Mouse (Mus musculus) cerebellum, adult 11-12 months (tissue): ENCODE measurements around the gene Scn4b.

Experiments
- DNase-seq: peaks from one replicate; pipeline ENCODE4 v3.0.0; 2022

Scn4b gene

GRCm38 (mm10) chr9:45130119-45130518 lies 8.1 kb upstream of the Scn4b start:
- DNase-seq, result no peak

DNA sequence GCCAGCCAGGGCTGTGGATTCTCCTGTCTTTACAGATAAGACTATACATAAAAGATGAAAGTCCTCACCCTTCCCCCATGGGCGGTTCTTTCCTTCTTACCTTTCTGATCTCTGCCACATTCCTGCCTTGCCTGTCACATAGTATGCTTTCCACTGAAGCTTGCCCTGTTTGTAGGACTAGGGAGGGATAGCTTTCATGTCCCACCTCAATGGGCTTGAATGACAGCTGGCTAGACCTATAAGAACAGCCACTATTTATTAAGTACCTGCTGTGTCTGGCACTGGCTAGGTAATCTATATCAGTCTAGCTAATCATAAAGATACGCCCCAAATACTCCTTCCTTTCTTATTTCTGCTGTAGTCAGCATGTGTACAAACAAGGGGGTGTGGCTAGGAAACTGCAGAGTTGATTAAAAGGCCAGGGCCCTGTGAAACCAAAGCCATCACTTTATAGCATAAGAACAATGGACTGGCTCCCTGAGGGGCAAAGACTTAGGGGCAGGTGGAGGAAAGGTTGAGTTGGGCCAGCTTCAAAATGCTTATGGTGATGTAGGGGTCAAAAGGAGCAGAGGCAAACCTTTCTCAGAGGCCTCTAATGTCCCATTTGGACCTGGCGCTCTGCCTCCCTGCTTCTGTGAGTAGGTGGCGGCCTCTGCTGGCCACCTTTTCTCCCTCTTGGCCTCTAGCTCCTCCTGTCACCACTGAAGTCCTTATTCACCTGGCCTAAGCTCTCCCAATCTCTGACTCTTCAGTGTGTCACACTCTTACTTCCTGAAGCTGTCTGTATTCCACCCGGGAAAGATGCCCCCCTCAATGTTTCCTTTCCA lies 4.5 kb upstream of the Scn4b start:
- peak; percentile 78 for DNase-seq

- DNase-seq, result no peak
Measured at GRCm38 (mm10) chr9:45136442-45137169, 1.6 kb upstream of the Scn4b start.

DNA sequence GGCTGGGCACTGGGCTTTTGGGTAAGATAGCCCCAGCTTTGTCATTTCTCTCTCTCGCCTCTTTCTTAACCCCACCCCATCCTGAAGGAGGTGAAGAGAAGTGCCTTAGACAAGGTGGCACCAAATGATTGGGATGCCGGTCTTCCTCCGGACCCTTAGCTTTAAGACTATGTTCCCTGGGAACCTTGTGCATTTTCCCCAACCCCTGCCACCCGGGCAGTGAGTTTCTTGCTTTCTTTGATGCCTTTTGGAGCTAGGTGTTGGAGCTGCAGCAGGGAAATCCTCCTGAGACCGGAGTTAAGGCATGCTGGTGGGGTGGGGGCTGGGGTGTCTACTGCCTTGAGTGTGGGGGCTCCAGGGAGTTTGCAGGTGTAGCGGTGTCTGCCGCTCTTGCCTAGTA lies 887 bp downstream of the Scn4b start:
- no peak for DNase-seq

DNA sequence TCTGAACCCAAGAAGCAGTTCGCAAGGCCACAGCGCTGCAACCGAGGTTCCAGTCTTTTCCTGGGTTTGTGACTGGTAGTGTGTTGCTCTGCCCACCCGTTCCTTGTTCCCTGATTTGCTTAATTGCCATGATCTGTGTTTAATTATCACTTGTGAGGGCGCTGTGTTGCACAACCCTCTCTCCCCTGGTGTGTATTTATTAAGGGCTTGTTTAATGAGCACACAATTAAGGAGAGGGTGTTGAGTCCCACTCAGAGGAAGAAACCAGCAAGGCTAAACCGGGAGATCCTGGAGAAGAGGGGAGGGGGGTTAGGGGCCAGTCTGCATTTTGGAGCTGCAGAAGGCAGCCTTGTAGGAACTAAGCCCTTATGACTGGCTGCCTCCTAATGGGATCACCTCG lies 2.8 kb downstream of the Scn4b start:
- DNase-seq, result no peak

DNA sequence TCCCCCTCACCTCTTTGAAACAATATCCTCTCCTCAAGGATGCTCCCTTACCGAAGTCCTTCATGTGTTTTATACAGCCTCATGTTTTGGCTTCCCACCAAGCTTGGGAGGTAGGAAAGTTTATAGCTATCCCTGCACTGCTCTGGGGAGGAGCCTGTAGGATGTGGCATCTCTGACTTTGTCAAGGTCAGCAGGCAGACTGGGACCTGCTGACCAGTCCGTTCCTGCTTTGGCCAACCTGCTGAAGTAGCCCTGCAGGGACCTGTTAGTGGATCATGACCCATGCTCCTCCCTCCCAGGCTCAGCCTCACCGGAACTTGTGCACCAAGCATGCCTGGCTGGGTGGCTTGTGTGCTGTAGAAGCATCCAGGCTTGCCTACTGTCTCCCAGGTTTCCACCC lies 4.5 kb downstream of the Scn4b start:
- DNase-seq, result no peak

DNA sequence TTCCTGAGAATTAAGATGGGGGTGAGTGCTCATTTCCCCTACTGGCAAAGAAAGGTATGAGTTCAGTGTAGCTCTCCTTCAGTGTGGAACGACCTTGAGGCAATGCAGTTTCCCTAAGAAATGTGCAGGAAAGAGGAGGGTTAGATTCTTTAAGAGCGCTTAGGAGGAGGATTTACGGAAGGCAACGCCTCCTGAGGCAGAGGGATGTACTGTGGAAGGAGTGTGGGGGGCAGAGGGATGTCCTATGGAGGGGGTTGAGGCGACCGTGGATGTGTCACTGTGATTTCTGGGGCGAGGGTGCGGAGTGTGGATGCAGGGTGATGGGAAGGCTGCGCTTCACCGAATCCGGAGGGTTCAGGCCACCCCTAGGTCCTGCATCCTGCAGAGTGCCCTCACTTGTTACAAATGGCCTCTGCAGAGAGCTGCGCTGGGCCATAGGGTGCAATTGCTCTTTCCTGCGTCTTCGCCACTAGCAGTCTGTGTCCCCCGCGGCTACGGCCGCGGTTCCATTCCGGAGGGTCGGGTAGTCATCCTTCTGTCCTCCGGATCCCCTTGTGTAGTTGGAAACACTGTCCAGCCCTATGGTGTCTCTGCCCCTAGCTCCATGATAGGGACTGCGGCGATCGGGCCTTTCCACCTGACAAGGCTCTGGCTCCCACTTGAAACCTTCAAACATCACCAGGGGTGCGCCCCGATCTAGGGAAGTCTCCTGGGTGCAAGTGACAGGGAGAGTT lies 7.5 kb downstream of the Scn4b start:
- no peak for DNase-seq

- peak; percentile 69 for DNase-seq
Measured at GRCm38 (mm10) chr9:45146267-45146597, 8.0 kb downstream of the Scn4b start.

DNA sequence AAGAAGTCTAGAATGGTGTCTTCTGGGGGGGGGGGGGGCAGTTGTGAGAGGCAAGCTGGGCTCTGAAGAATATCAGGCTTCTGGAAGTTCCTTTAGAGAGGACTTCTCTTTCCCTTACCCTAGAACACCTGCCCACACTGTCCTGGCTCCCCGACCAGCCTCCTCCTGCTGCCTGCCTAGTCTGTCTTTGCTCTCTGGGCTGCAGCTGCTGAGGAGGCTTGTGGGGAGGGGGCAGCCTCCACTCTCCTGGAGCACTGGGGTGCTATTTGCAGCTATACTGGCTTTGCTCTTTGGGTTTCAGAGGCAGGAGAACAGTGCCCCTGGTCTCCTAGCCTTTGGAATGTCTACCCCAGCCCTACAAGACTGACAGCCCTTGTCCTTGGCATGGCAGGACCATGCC lies 12.7 kb downstream of the Scn4b start:
- no peak for DNase-seq

DNA sequence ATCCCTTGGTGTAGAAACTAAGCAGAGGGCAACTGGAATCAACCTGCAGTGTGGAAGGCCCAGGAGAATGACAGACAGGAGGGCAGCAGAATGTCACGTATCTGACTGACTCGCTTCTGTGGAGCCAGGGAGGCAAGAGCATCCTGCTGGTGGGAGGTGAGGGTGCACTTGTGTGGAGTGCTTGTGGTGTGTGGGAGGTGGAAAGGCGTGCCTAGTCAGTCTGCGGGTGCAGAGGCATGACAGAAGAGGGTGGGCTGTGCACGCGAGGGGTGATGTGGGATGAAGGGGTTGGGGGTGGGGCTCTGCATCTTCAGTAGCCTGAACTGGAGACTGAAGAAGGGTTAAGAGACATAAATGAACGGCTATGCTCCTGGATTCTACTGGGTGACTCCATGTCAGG lies 15.2 kb downstream of the Scn4b start:
- no peak for DNase-seq

- no peak for DNase-seq
Measured at GRCm38 (mm10) chr9:45167903-45168302, 29.7 kb downstream of the Scn4b start.

DNA sequence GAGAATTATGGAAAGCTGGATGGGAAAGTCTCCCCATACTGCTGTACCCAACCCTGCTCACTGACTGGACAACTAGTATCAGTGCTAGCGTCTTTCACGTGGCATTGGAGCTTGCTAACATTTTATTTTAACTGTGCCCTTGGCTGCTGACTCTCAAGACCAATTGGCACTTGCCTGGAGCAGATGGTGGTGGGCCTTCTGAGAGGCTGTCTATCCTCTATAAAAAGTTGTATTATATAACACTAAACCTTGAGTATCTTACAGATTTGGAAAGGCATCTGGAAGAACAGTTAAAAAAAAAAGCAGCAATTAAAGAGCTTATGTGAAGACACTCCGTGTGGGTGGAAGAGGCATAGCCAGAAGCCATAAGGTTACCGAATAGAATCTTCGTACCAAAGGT lies 32.0 kb downstream of the Scn4b start:
- no peak for DNase-seq

GRCm38 (mm10) chr9:45171073-45171610 lies 32.9 kb downstream of the Scn4b start:
- DNase-seq, result no peak

GRCm38 (mm10) chr9:45173475-45173874 lies 35.3 kb downstream of the Scn4b start:
- DNase-seq, result no peak

DNA sequence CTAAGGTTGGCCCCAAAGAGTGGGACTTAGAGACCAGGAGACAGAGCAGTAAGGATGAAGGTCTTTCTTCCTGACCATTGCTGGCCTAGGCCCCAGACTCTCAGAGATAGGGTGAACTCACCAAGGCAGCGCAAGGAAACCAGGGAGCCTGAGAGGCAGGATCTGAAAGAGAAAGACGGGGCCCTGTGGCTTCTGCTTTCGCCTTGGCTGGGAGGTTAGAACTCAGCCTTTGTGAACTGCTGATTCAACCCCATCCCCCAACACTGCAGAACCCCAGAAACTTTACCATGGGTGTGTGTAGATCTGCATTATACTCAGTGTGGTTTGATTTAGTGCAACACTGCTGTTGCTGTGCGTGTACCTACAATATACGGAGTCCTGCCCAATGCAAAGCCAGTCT lies 41.1 kb downstream of the Scn4b start:
- DNase-seq, result no peak

GRCm38 (mm10) chr9:45181770-45182169 lies 43.6 kb downstream of the Scn4b start, which contains the start of gene BC049352:
Gene BC049352 (plus strand): TSS chr9:45182007.
- DNase-seq, result no peak

DNA sequence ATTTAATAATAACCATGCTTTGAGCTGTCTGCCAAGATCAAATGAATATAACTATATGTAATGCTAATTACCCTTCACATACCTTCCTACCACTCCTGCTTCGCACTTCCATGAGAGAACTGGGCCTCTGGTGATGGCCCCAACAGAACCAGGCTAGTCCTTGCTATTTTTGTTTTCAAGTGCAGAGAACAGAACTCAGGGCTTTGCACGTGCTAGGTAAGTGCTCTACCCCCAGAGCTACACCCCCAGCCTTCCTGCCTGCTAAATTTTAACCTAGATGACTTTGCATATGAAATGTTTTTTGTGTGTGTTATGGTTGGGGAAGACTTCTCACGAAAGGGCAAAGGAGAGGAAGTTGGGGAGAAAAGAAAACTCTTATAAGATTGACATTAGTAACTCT lies 44.3 kb downstream of the Scn4b start:
- no peak for DNase-seq

DNA sequence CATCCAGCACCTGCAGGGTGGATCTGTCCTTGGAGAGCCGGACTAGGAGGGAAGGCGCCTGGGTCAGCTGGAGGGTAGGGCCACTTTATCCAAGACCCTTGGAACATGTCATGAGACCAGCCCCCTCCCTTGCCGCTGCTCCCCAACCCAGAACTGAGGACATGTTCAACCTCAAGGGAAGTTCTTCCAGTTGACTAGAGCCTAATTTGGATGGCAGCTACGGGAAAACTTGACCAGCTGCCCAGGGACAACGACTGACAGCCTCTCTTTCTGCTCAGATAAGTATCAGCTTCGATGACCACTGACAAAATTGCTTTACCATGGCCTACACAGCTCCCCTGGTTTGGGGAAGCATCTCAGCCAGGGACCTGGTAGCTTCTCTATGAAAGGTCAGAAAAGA lies 45.1 kb downstream of the Scn4b start:
- DNase-seq, result no peak

- DNase-seq, result no peak
Measured at GRCm38 (mm10) chr9:45185250-45185649, 47.1 kb downstream of the Scn4b start.

- no peak for DNase-seq
Measured at GRCm38 (mm10) chr9:45188570-45189563, 50.7 kb downstream of the Scn4b start.

DNA sequence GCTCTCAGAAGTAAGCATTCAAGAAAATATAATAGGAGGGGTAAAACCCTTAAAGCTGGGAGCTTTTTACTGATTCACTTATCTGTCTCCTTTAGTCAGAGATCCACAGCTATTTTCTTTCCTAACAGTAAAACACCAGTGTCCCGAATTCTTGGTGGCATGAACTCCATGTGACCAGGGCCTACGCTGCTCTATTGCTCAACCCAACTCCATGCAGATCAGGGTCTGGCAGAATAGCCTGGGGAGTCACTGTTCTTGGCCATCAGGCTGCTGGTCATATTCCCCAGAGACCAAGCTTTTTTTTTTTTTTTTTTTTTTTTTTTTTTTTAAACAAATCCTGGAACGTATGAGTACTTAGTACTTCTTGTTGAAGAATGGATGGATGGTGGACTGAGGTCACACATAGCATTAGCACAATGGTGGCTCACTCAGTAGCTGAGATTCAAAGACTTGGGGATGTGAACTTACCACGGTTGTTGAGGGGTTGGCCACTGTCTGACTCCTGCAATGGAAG lies 51.5 kb downstream of the Scn4b start:
- no peak for DNase-seq

GRCm38 (mm10) chr9:45195468-45195867 lies 57.3 kb downstream of the Scn4b start:
- DNase-seq, result no peak
